7 mouse cellular contexts compared by ENCODE assay signal in genomic region chr19:10012827-10013278, GRCm38 (mm10). TPM values are rescaled to one million over a fixed set of nuclear protein-coding genes. Genes with fewer than 3 reads are reported as not detected.
DNase-seq lines count a peak whose midpoint lies in the region; ATAC-seq and TF ChIP-seq lines count a peak whose summit lies in the region.

No protein-coding gene starts in this region.

- no peaks in the 10 kb centered on the region for H3K36me3 ChIP-seq in ES-E14 (ENCODE audit: control insufficient read depth, insufficient read depth, low read length, poor library complexity, severe bottlenecking)
- H3K36me3 ChIP-seq in embryonic facial prominence, embryonic 10.5 days (replicated peaks): no peaks in the 10 kb centered on the region
- 0 out of 2 replicates have a peak, but pooled peaks cover 5% of the 10 kb centered on the region for H3K36me3 ChIP-seq in liver, embryonic 15.5 days (replicated peaks)
- H3K36me3 ChIP-seq in forebrain, embryonic 13.5 days (ENCODE audit: poor library complexity, severe bottlenecking): no peaks in the 10 kb centered on the region

- H3K4me3 ChIP-seq in ES-E14 (ENCODE audit: insufficient read depth in 1 of 2, low read depth in 1 of 2, low read length in 2 of 2, poor library complexity in 1 of 2, severe bottlenecking in 1 of 2): no peak overlapping the region
- H3K4me3 ChIP-seq in embryonic facial prominence, embryonic 10.5 days: peak overlapping the region; percentile 36
- no peak overlapping the region for H3K4me3 ChIP-seq in liver, embryonic 15.5 days (replicated peaks)
- no peak overlapping the region for H3K4me3 ChIP-seq in forebrain, embryonic 13.5 days

- 19% methylated on average over 6 of the region's 6 CpGs for WGBS in embryonic facial prominence, embryonic 10.5 days
- WGBS in liver, embryonic 15.5 days (ENCODE audit: insufficient replicate concordance): 62% methylated on average over 6 of the region's 6 CpGs
- 69% methylated on average over 6 of the region's 6 CpGs for WGBS in forebrain, embryonic 13.5 days

- H3K4me1 ChIP-seq in ES-E14 (ENCODE audit: control insufficient read depth in 2 of 2, insufficient read depth in 2 of 2, low read length in 2 of 2, poor library complexity in 1 of 2): peaks cover 18 to 19% of the 10 kb centered on the region in 2 experiments; a peak in 3 of 4 replicates
- H3K4me1 ChIP-seq in embryonic facial prominence, embryonic 10.5 days: peaks cover 64% of the 10 kb centered on the region
- H3K4me1 ChIP-seq in liver, embryonic 15.5 days (replicated peaks): peaks cover 67% of the 10 kb centered on the region
- peaks cover 7% of the 10 kb centered on the region; the same call in 1 of the 2 replicates for H3K4me1 ChIP-seq in forebrain, embryonic 13.5 days

- no peak for DNase-seq in ES-E14 (ENCODE audit: low read depth, low spot score)
- DNase-seq in embryonic facial prominence, embryonic 10.5 days (ENCODE audit: low spot score): peak; percentile 89
- peak; percentile 84 to 87 for DNase-seq in heart, postnatal 10 days
- peak; percentile 75 to 78 for DNase-seq in urinary bladder, postnatal 4 days (ENCODE audit: low spot score in 2 of 2)
- no peak for DNase-seq in thymus, postnatal 14 days

- intact Hi-C loops in heart, postnatal 10 days (cut with DNase I): no loop called here

- no peaks in the 10 kb centered on the region for H3K9me3 ChIP-seq in ES-E14 (ENCODE audit: control insufficient read depth, insufficient read depth, low read depth, low read length)
- H3K9me3 ChIP-seq in embryonic facial prominence, embryonic 10.5 days: no peaks in the 10 kb centered on the region
- no peaks in the 10 kb centered on the region for H3K9me3 ChIP-seq in liver, embryonic 15.5 days (replicated peaks)
- no peaks in the 10 kb centered on the region for H3K9me3 ChIP-seq in forebrain, embryonic 13.5 days (replicated peaks)

- H3K27me3 ChIP-seq in embryonic facial prominence, embryonic 10.5 days (replicated peaks; ENCODE audit: low read depth, poor library complexity, severe bottlenecking): no peaks in the 10 kb centered on the region
- H3K27me3 ChIP-seq in liver, embryonic 15.5 days: 0 out of 2 replicates have a peak, but pooled peaks cover 6% of the 10 kb centered on the region
- H3K27me3 ChIP-seq in forebrain, embryonic 13.5 days: no peaks in the 10 kb centered on the region

- no peak overlapping the region; the same call in 1 of the 2 replicates for H3K27ac ChIP-seq in ES-E14 (ENCODE audit: insufficient read depth, low read depth, low read length, poor library complexity, severe bottlenecking)
- H3K27ac ChIP-seq in embryonic facial prominence, embryonic 10.5 days (replicated peaks): peak overlapping the region; percentile 91
- H3K27ac ChIP-seq in liver, embryonic 15.5 days (replicated peaks): peak overlapping the region; percentile 98
- H3K27ac ChIP-seq in forebrain, embryonic 13.5 days: no peak overlapping the region

- in situ Hi-C loops in ES-E14 (cut with MboI; ENCODE audit: low sequenced_read_pairs in 2 of 2, unreplicated experiment in 2 of 2): no loop called here

- H3K9ac ChIP-seq in ES-E14 (ENCODE audit: insufficient read depth, low read depth, low read length, poor library complexity, severe bottlenecking): 0 out of 2 replicates have a peak overlapping the region, but pooled peaks have one; percentile 7
- peak overlapping the region; percentile 86; the same call in 1 of the 2 replicates for H3K9ac ChIP-seq in liver, embryonic 15.5 days
- H3K9ac ChIP-seq in forebrain, embryonic 13.5 days: no peak overlapping the region; the same call in 1 of the 2 replicates

- peak overlapping the region; percentile 97 for H3K4me2 ChIP-seq in liver, embryonic 15.5 days
- H3K4me2 ChIP-seq in forebrain, embryonic 13.5 days: no peak overlapping the region

- ATAC-seq in liver, embryonic 15.5 days (ENCODE audit: insufficient read depth): no peak
- no peak for ATAC-seq in forebrain, embryonic 13.5 days

TF ChIP-seq in ES-E14, 5 proteins besides CTCF, POLR2A, EP300 and RAD21:
- no peak for TF ChIP-seq ZNF384 (IDR thresholded peaks at IDR 0.05; ENCODE audit: low read depth, low read length)
- no peak for TF ChIP-seq ZC3H11A (IDR thresholded peaks at IDR 0.05; ENCODE audit: borderline replicate concordance, low read depth, low read length)
- no peak for TF ChIP-seq CHD2 (IDR thresholded peaks at IDR 0.05; ENCODE audit: low read depth, low read length)
- no peak for TF ChIP-seq MAFK (IDR thresholded peaks at IDR 0.05; ENCODE audit: insufficient read depth, low read depth, low read length)
- TF ChIP-seq HCFC1 (IDR thresholded peaks at IDR 0.05; ENCODE audit: borderline replicate concordance, insufficient read depth, low read length): no peak

RNA-seq across cellular contexts. Expression of gene Rab3il1, which starts 11.4 kb away (rescaled TPM):
- total RNA-seq in ES-E14 (2012; rRNA removed): 3.8 and 4.0 TPM in 2 replicates
- polyA plus RNA-seq in embryonic facial prominence, embryonic 10.5 days (2016; fragmentation: Nextera tagmentation; extraction: Ambion mirVana): 51.7 and 57.4 TPM in 2 replicates
- total RNA-seq in heart, postnatal 10 days (2021): 10 to 100 TPM; 10.4 to 12.1 TPM
- polyA plus RNA-seq in liver, embryonic 15.5 days (2015; fragmentation: Nextera tagmentation; extraction: Ambion mirVana): 245 and 277 TPM in 2 replicates
- 14.4 and 15.2 TPM in 2 replicates for polyA plus RNA-seq in forebrain, embryonic 13.5 days (2015; fragmentation: Nextera tagmentation; extraction: Ambion mirVana)

RNA-seq across cellular contexts. Expression of gene Best1, which starts 11.4 kb away (rescaled TPM):
- 0.62 and 0.95 TPM in 2 replicates for total RNA-seq in ES-E14 (2012; rRNA removed)
- polyA plus RNA-seq in embryonic facial prominence, embryonic 10.5 days (2016; fragmentation: Nextera tagmentation; extraction: Ambion mirVana): 1.6 TPM in 2 replicates
- total RNA-seq in heart, postnatal 10 days (2021): under 1 TPM; 0.20 to 0.36 TPM
- 0.09 and 0.12 TPM in 2 replicates for polyA plus RNA-seq in liver, embryonic 15.5 days (2015; fragmentation: Nextera tagmentation; extraction: Ambion mirVana)
- polyA plus RNA-seq in forebrain, embryonic 13.5 days (2015; fragmentation: Nextera tagmentation; extraction: Ambion mirVana): 0.76 and 1.2 TPM in 2 replicates

RNA-seq across cellular contexts. Expression of gene Fads3, which starts 28.5 kb away (rescaled TPM):
- total RNA-seq in ES-E14 (2012; rRNA removed): 4.0 and 7.2 TPM in 2 replicates
- polyA plus RNA-seq in embryonic facial prominence, embryonic 10.5 days (2016; fragmentation: Nextera tagmentation; extraction: Ambion mirVana): 4.0 and 4.3 TPM in 2 replicates
- total RNA-seq in heart, postnatal 10 days (2021): 10 to 100 TPM; 39.7 to 45.5 TPM
- polyA plus RNA-seq in liver, embryonic 15.5 days (2015; fragmentation: Nextera tagmentation; extraction: Ambion mirVana): 7.6 and 8.9 TPM in 2 replicates
- polyA plus RNA-seq in forebrain, embryonic 13.5 days (2015; fragmentation: Nextera tagmentation; extraction: Ambion mirVana): 5.8 TPM in 2 replicates

RNA-seq across cellular contexts. Expression of gene Fth1, which starts 32.5 kb away (rescaled TPM):
- 413 and 478 TPM in 2 replicates for total RNA-seq in ES-E14 (2012; rRNA removed)
- 1,291 and 1,338 TPM in 2 replicates for polyA plus RNA-seq in embryonic facial prominence, embryonic 10.5 days (2016; fragmentation: Nextera tagmentation; extraction: Ambion mirVana)
- 1,000 to 10,000 TPM; 1,753 to 1,826 TPM for total RNA-seq in heart, postnatal 10 days (2021)
- polyA plus RNA-seq in liver, embryonic 15.5 days (2015; fragmentation: Nextera tagmentation; extraction: Ambion mirVana): 3,441 and 3,837 TPM in 2 replicates
- polyA plus RNA-seq in forebrain, embryonic 13.5 days (2015; fragmentation: Nextera tagmentation; extraction: Ambion mirVana): 1,364 and 1,444 TPM in 2 replicates

Comparison
In these comparisons a context has a peak if more than half of its experiments do, and no peak if none do; other contexts are left out.
1. DNase-seq: peak in embryonic facial prominence, embryonic 10.5 days (single experiment), heart, postnatal 10 days (2 of 2) and urinary bladder, postnatal 4 days (2 of 2); none in ES-E14 (single experiment) and thymus, postnatal 14 days (single experiment).
2. H3K27ac ChIP-seq: peak in embryonic facial prominence, embryonic 10.5 days (single experiment) and liver, embryonic 15.5 days (single experiment); none in ES-E14 (single experiment) and forebrain, embryonic 13.5 days (single experiment).